ENCODE assay signal across 8 mouse cellular contexts in the genomic region with DNA sequence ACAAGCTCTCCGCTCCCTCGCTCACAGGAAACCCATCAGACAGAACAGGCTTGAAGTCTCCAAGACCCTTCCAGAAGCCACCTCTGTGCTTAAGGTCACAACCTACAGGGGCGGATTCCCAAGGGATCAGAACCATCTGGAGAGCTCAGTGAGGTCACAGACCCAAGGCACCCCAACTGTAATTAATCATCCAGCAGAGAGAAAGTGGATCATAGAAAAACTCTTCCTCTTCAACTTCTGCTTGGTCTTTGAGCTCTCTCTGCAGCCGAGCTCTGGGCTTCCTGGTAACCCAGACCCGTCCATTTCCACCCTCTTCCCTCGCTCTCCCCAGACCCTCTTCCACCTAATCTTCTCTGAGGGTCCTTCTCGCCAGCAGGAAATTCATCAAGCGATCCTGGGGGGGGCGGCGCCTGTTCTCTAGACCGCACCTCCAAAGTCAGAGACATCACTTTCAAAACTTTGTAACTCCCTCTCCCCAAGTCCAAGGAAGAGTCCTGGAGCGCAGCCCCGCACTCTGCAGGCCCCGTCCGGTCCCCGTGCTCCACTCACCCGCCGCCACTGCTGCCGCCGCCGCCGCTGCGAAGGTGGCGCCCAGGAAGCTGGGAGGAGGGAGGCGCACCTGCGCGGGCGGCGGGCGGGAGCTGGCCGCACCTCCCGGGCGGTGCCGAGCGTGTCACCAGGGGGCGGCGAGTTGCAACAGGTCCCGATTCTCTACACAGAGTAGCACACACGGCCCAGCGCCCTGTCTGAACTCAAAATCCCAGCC. TPM values are rescaled to one million over a fixed set of nuclear protein-coding genes. Genes with fewer than 3 reads are reported as not detected.
A peak's percentile ranks its signal among the peaks of the same experiment; 100 is the strongest.
DNase-seq lines count a peak whose midpoint lies in the region; ATAC-seq lines count a peak whose summit lies in the region.

TSS of gene Fam83b (minus strand) at position 602 of the 766 bp plus-strand sequence.

- H3K9me3 ChIP-seq in embryonic facial prominence, embryonic 13.5 days: no peaks in the 10 kb centered on the region
- H3K9me3 ChIP-seq in intestine, embryonic 15.5 days: no peaks in the 10 kb centered on the region
- no peaks in the 10 kb centered on the region for H3K9me3 ChIP-seq in liver, embryonic 15.5 days (replicated peaks)
- H3K9me3 ChIP-seq in neural tube, embryonic 12.5 days: no peaks in the 10 kb centered on the region

- H3K4me3 ChIP-seq in embryonic facial prominence, embryonic 13.5 days: peak within 1 kb of the TSS; percentile 61
- peak within 1 kb of the TSS; percentile 54 for H3K4me3 ChIP-seq in intestine, embryonic 15.5 days (replicated peaks)
- peak within 1 kb of the TSS; percentile 47 for H3K4me3 ChIP-seq in liver, embryonic 15.5 days (replicated peaks)
- peak within 1 kb of the TSS; percentile 54 for H3K4me3 ChIP-seq in neural tube, embryonic 12.5 days

- peak within 1 kb of the TSS; percentile 74 for H3K9ac ChIP-seq in embryonic facial prominence, embryonic 13.5 days
- H3K9ac ChIP-seq in intestine, embryonic 15.5 days: peak within 1 kb of the TSS; percentile 63
- no peak within 1 kb of the TSS for H3K9ac ChIP-seq in liver, embryonic 15.5 days
- H3K9ac ChIP-seq in neural tube, embryonic 12.5 days: peak within 1 kb of the TSS; percentile 47

- peak within 1 kb of the TSS; percentile 71 for H3K27ac ChIP-seq in embryonic facial prominence, embryonic 13.5 days
- H3K27ac ChIP-seq in intestine, embryonic 15.5 days: peak within 1 kb of the TSS; percentile 87
- no peak within 1 kb of the TSS for H3K27ac ChIP-seq in liver, embryonic 15.5 days (replicated peaks)
- H3K27ac ChIP-seq in neural tube, embryonic 12.5 days: no peak within 1 kb of the TSS

- 1% methylated on average over 40 of the region's 40 CpGs for WGBS in embryonic facial prominence, embryonic 13.5 days
- WGBS in intestine, embryonic 15.5 days: under 1% methylated on average over 40 of the region's 40 CpGs
- WGBS in liver, embryonic 15.5 days (ENCODE audit: insufficient replicate concordance): 2% methylated on average over 40 of the region's 40 CpGs
- 4% methylated on average over 37 of the region's 40 CpGs for WGBS in neural tube, embryonic 12.5 days

- H3K27me3 ChIP-seq in embryonic facial prominence, embryonic 13.5 days: peaks cover 18% of the 10 kb centered on the region
- no peaks in the 10 kb centered on the region for H3K27me3 ChIP-seq in intestine, embryonic 15.5 days (replicated peaks)
- H3K27me3 ChIP-seq in liver, embryonic 15.5 days: peaks cover 25% of the 10 kb centered on the region
- H3K27me3 ChIP-seq in neural tube, embryonic 12.5 days (replicated peaks): peaks cover 9% of the 10 kb centered on the region; the same call in 1 of the 2 replicates

- H3K4me1 ChIP-seq in embryonic facial prominence, embryonic 13.5 days: 0 out of 2 replicates have a peak, but pooled peaks cover 3% of the 10 kb centered on the region
- peaks cover 3% of the 10 kb centered on the region; the same call in 1 of the 2 replicates for H3K4me1 ChIP-seq in intestine, embryonic 15.5 days (replicated peaks)
- 0 out of 2 replicates have a peak, but pooled peaks cover 2% of the 10 kb centered on the region for H3K4me1 ChIP-seq in liver, embryonic 15.5 days (replicated peaks)
- peaks cover 12% of the 10 kb centered on the region for H3K4me1 ChIP-seq in neural tube, embryonic 12.5 days

- peak; percentile 9 for DNase-seq in right cerebral cortex, adult 18-20 months
- DNase-seq in right cerebral cortex, postnatal 10 days (ENCODE audit: low spot score in 2 of 2): no peak
- no peak for DNase-seq in layer of hippocampus, postnatal 25 days (ENCODE audit: extremely low spot score in 1 of 2, low spot score in 1 of 2)

- peak; percentile 82 for ATAC-seq in embryonic facial prominence, embryonic 13.5 days (ENCODE audit: insufficient number of reproducible peaks, insufficient read depth, low FRiP score, low TSS enrichment, low read depth)
- peak; percentile 94 for ATAC-seq in intestine, embryonic 15.5 days
- 0 out of 2 replicates have a peak, but pooled peaks have one; percentile 22 for ATAC-seq in liver, embryonic 15.5 days (ENCODE audit: insufficient read depth)
- peak; percentile 65 for ATAC-seq in neural tube, embryonic 12.5 days (ENCODE audit: low FRiP score, low read depth)
- ATAC-seq in inflammation-experienced regulatory T-cells, adult 6 months: no peak

- H3K36me3 ChIP-seq in embryonic facial prominence, embryonic 13.5 days: no peaks in the 10 kb centered on the region
- H3K36me3 ChIP-seq in intestine, embryonic 15.5 days: no peaks in the 10 kb centered on the region
- H3K36me3 ChIP-seq in liver, embryonic 15.5 days (replicated peaks): no peaks in the 10 kb centered on the region
- no peaks in the 10 kb centered on the region for H3K36me3 ChIP-seq in neural tube, embryonic 12.5 days

- peak within 1 kb of the TSS; percentile 97 for H3K4me2 ChIP-seq in embryonic facial prominence, embryonic 13.5 days
- H3K4me2 ChIP-seq in intestine, embryonic 15.5 days (replicated peaks): peak within 1 kb of the TSS; percentile 92
- peak within 1 kb of the TSS; percentile 65 for H3K4me2 ChIP-seq in liver, embryonic 15.5 days
- H3K4me2 ChIP-seq in neural tube, embryonic 12.5 days (replicated peaks): peak within 1 kb of the TSS; percentile 99

RNA-seq across cellular contexts. Expression of gene Fam83b, which starts in this region (rescaled TPM):
- polyA plus RNA-seq in embryonic facial prominence, embryonic 13.5 days (2015; fragmentation: Nextera tagmentation; extraction: Ambion mirVana): 3.0 and 4.0 TPM in 2 replicates
- polyA plus RNA-seq in intestine, embryonic 15.5 days (2015; fragmentation: Nextera tagmentation; extraction: Ambion mirVana): 11.6 and 13.4 TPM in 2 replicates
- polyA plus RNA-seq in liver, embryonic 15.5 days (2015; fragmentation: Nextera tagmentation; extraction: Ambion mirVana): 0.05 and 0.06 TPM in 2 replicates
- polyA plus RNA-seq in neural tube, embryonic 12.5 days (2016; fragmentation: Nextera tagmentation; extraction: Ambion mirVana): 0.11 and 0.22 TPM in 2 replicates
- under 1 TPM; 0.10 to 0.21 TPM for total RNA-seq in layer of hippocampus, postnatal 25 days (2021)
- not detected for polyA plus RNA-seq in inflammation-experienced regulatory T-cells, adult 6 months (2017; shearing (Covaris generic))

Comparison
In these comparisons a context has a peak if more than half of its experiments do, and no peak if none do; other contexts are left out.
1. Peak in ATAC-seq, H3K4me3 ChIP-seq and H3K4me2 ChIP-seq in liver, embryonic 15.5 days; RNA of the gene not detected or under 1 TPM.
2. Peak in ATAC-seq, H3K4me3 ChIP-seq, H3K9ac ChIP-seq and H3K4me2 ChIP-seq in neural tube, embryonic 12.5 days; RNA of the gene not detected or under 1 TPM.
3. H3K27ac ChIP-seq: peak in embryonic facial prominence, embryonic 13.5 days (single experiment) and intestine, embryonic 15.5 days (single experiment); none in liver, embryonic 15.5 days (single experiment) and neural tube, embryonic 12.5 days (single experiment).
4. Peak in every context shown above with its lines, with median percentiles within 50 percentile points of each other: H3K4me2 ChIP-seq and H3K4me3 ChIP-seq.